Mouse (Mus musculus) left cerebral cortex, postnatal 10 days (tissue): ENCODE results near the gene Rc3h2. TPM values are rescaled to one million over a fixed set of nuclear protein-coding genes. Genes with fewer than 3 reads are reported as not detected.

Experiments used
- DNase-seq, 2 experiments: peaks; one replicate each; pipeline ENCODE4 v3.0.0; 2021 to 2022; ENCODE audit warnings: low spot score in 2 of 2, mixed read lengths in 1 of 2; ENCODE audit errors: extremely low spot score in 1 of 2
- intact Hi-C: fragments of 180-260 bp; cut with DNase I; formaldehyde crosslinking; loops from one replicate; pipeline ENCODE4 v1.15.1; 2025
- total RNA-seq, 2 experiments: library from RNA; stranded (reverse); gene quantifications; 2 replicates each; pipeline ENCODE4 v1.2.3; 2021

Gene Rc3h2
- total RNA-seq, 2 experiments from 2014 or later, result 91.1 to 93.3 TPM

DNA sequence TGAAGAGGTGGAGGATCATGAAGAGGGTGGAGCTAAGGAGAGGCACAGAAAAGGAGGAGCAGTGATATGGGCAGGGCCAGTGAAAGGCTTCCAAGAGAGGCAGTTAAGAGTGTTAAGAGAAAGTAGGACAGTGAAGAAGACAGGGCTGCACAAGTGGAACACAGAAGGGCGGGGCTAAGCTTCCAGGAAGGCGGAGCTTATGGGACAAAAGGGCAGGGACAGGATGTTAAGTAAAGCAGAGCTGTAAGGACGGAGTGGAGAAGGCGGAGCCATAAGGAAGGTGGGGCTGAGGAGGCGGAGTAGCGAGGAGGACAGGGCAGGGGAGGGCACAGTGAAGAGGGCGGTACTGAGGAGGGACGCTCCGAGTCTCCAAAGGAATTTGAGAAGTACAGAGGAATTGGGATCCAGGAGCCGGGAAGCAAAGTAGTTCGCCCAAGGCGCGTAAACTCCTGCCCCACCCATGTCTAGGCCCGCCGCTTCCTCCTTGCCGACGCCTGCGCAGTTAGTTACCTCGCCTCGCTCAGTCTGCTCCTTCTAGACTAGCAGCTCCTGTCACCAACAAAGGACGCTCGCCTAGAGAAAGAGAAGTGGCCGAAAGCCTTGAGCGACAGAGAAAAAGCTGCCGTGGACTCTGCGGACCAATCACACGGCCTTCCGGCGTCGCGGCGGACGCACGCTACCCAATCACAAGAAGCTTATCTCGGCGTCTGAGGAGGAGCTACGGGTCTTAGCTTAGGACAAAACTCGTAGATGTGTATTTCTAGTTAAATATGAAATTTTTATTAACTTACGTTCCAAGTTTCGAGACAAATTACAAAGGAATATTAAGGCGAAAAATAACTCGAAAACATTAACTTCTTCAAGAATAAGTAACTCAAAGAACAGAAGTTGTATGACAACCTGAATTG is 63.8 kb downstream of the Rc3h2 start, which contains the start of gene Pdcl:
Gene Pdcl, minus strand, starts transcription at position 700 of the 908 bp plus-strand sequence.
- intact Hi-C loops, result no loop called here
- DNase-seq, result peak; percentile 92 to 93

DNA sequence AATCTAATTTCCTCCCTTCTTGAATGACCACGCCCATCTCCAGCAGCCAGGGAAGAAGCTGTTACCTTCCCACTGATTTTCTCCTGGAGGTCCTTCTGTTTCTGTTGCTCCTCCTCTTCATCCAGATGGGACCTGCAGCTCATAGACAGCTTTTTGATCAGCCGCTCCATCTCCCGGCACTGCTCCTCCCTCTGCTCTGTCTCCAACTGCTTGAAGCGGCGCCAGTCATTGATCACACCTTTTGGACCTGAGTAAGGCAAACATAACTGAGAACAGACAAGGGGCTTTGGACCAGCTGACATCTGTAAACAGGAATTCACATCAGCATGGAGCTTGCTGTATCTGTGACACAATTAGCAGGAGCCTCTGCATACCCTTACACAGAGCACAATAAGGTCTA is 67.1 kb downstream of the Rc3h2 start:
- intact Hi-C loops, result no loop called here
- DNase-seq, result no peak

DNA sequence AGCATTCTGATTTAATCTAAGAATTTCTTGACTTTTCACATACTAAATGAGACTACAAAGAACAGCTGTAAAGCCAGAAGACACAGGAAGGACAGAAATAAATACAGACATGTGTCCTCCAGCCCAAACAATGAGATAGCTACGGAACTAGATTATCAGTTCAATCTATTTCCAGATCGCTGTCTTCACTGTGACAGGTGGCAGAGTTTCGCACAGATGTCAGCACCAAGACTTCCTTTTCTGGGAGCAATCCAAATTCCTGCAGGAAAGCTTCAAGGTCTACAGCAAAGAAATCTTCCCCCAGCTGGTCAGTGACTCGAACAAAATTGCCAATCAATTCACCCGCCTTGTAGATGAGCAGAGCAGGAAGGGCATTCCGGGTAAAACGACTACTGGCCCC is 71.0 kb downstream of the Rc3h2 start:
- DNase-seq, result no peak
- intact Hi-C loops, result no loop called here

DNA sequence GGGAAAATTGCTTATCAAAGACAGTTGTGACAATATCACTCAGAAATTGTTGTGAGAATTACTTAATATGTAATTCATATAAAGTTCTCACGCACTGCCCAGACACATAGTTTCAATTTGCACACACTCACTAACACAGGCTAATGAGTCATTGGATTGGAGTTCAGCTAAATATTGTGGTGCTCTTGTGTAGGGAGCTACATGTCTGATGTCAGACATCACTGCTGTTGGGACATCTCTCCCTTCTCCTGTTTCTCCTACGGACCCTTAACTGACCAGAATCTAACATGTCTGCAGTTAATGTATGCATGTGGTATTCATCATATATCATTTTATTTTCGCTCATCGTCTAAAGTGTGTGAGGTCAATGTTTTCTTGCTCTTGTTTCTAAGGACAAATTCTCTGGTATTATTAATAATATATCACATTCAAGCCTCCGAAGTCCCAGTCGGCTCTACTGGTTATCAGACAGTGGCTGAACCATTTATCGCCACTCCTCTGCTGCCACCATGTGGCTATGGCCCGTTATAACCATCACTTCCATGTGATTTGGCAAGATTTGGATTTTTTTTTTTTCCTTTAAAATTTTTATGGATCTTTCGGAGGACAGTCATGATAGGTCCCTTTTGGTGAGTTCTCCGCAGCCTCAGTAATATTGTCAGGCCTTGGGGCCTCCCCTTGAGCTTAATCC is 84.1 kb downstream of the Rc3h2 start:
- intact Hi-C loops, result loop anchor here (10.0 kb wide), 2 partner anchors 1124 to 1334 kb away; no protein-coding TSS in a partner anchor
- DNase-seq, result peak; percentile 41 to 61

DNA sequence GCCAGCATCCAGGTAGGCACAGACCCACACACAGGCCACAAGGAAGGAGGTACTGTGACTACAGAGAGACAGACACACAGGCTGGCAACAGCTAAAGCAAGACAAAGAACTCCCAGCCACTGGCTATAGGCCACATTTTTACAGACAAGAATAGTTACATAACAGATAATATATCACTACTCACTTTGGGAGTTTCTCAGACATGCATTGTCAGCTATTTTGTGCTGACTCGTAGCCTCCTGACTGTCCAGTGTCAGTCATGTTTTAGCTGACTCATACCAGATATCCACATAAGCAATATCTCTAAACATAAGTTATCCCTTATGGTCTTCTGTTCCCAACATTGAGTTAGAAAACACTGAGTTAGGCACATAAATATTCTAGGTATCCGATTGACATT is 89.4 kb downstream of the Rc3h2 start:
- intact Hi-C loops, result loop anchor here (10.0 kb wide), 2 partner anchors 1119 to 1329 kb away; no protein-coding TSS in a partner anchor
- DNase-seq, result no peak

DNA sequence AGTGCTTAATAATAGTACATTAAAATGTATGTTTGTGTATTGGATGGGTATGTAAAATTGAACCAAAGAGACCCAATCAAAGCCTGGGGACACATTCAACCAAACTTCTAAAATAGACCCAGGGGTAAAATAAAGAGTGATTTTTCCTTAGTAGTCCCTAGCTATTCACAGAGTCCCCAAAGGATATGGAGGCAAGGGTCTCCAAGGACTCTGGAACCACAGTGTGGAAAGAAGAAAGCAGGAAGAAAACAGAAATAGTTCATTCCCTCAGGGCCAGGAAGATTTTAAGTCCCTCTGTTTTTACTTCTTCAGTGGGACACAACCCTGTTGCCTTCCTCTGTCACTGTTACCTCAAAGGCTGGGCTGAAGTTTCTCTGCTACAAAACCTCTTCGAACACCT is 96.5 kb downstream of the Rc3h2 start, which contains the start of gene Olfr368:
Gene Olfr368, plus strand, starts transcription at position 301 of the 400 bp plus-strand sequence.
- intact Hi-C loops, result no loop called here
- DNase-seq, result no peak

Other genes with a start within 250 kb of the Rc3h2 start
- gene Olfr365, start 234.7 kb downstream of the Rc3h2 start, total RNA-seq, result not detected
- gene Olfr366, start 211.3 kb downstream of the Rc3h2 start, total RNA-seq, result not detected
- not detected for gene Olfr368, start 96.4 kb downstream of the Rc3h2 start, total RNA-seq
- gene Pdcl, start 63.6 kb downstream of the Rc3h2 start, total RNA-seq, result 10 to 100 TPM; 26.4 to 27.5 TPM
- 1 to 10 TPM; 8.0 to 8.7 TPM for gene Zbtb26, start 20.2 kb upstream of the Rc3h2 start, total RNA-seq
- 10 to 100 TPM; 16.6 to 17.0 TPM for gene Zbtb6, start 20.3 kb upstream of the Rc3h2 start, total RNA-seq
- gene Rabgap1, start 20.4 kb upstream of the Rc3h2 start, total RNA-seq, result 10 to 100 TPM; 88.7 to 93.0 TPM
- 10 to 100 TPM; 13.8 to 15.7 TPM for gene Gpr21, start 93.4 kb upstream of the Rc3h2 start, total RNA-seq